Mouse (Mus musculus): ENCODE data around the gene Plpp1.

The Plpp1 gene

GRCm38 (mm10) chr13:112773991-112774675, 26.5 kb upstream of the Plpp1 start:
- no peak for DNase-seq

- no peak for DNase-seq
Observed at GRCm38 (mm10) chr13:112775856-112776255, 24.7 kb upstream of the Plpp1 start.

- no peak for DNase-seq
Observed at GRCm38 (mm10) chr13:112778407-112778806, 22.2 kb upstream of the Plpp1 start.

GRCm38 (mm10) chr13:112785305-112785704, 15.3 kb upstream of the Plpp1 start:
- no peak for DNase-seq

GRCm38 (mm10) chr13:112786142-112786541, 14.4 kb upstream of the Plpp1 start:
- no peak for DNase-seq

DNA sequence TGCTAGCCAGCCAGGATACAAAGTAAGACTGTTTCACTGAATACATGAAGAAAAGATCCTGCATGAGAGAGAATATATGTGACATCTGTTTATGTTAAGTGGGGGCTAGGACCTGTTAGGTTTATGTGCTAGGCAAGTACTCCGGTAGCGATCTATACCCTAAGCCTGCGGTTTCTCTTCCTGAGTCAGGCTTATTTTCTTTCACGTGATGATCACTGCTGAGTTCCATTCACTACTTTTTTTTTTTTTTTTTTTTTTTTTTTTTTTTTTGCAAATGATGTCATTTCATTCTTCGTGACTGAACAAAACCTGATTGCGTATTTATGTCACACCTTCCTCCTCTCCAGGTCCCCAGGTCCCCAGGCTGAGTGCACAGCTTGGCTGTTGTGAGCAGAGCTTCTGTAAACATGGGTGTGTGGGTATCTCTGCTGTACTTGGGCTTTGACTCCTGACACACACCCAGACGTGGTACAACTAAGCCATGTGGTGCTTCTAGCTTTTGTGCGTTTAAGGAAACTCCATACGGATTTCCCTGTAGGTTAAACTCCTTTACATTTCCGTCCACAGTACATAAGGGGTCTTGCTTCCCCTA, 13.6 kb upstream of the Plpp1 start:
- no peak for DNase-seq

GRCm38 (mm10) chr13:112790774-112791173, 9.8 kb upstream of the Plpp1 start:
- no peak for DNase-seq

GRCm38 (mm10) chr13:112791906-112792305, 8.7 kb upstream of the Plpp1 start:
- no peak for DNase-seq

GRCm38 (mm10) chr13:112798243-112798952, 2.2 kb upstream of the Plpp1 start:
- no peak for DNase-seq

DNA sequence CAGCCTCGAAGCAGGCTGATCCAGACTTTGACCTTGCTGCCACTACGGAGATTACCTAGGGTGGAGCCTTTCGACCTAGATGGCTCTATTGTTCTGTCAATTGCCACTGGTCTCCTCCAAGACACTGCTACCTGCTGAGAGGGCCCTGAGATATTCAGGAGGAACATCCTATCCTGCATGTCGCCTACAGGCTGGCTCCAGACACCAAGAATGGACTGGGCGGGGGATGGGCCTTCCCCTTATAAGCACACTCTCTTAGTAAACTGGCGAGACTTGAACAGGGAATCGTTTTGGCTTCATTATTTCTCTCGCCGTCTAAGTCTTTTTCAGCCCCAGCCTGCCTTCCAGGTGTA, 1.7 kb upstream of the Plpp1 start:
- no peak for DNase-seq

DNA sequence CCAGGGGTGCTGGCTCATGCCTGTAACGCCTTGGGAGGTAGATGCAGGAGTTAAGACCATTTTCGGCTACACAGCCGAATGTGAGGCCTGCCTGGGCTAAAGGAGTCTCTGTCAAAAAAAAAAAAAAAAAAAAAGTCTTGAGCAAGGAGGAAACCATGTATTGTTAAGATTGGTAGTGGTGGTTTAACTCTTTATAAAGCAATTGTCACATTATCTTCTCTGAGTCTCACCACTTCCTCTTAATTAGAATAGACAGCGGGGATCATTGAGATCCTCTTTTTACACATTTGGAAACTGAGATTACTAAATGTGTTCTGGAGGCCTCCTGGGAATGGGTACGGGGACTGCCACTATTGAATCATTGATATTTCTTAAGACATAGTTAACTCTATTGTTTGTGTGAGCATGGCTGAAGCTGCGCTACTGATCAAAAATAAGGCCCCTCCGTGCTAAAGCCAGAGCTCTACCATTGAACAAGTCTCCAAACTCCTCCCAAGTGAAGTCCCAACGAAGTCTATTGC, 811 bp upstream of the Plpp1 start:
- no peak for DNase-seq

- peak; percentile 13 for DNase-seq
Observed at GRCm38 (mm10) chr13:112801381-112802004, 901 bp downstream of the Plpp1 start.

GRCm38 (mm10) chr13:112803106-112803505, 2.5 kb downstream of the Plpp1 start:
- DNase-seq: no peak

- DNase-seq: no peak
Observed at GRCm38 (mm10) chr13:112803661-112804060, 3.1 kb downstream of the Plpp1 start.

DNA sequence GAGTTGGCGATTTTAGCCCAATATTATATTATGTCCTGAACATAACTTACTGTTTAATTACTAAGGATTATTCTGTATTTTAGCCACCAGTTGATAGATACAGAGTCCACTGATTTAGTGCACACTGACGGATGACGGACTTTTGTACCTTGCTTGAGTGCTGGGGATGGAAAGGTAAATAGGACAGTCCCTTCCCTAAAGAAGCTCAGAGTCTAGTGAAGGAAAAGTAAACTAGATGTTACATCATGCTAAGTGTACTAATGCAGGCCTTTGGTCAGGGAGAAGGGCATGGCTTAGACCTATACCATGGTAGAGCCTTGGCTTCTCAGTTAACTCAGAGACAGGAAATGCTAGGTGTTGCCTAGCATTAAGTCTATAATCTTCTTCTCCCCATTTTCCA, 4.9 kb downstream of the Plpp1 start:
- DNase-seq: no peak

GRCm38 (mm10) chr13:112807936-112808667, 7.5 kb downstream of the Plpp1 start:
- DNase-seq: no peak

DNA sequence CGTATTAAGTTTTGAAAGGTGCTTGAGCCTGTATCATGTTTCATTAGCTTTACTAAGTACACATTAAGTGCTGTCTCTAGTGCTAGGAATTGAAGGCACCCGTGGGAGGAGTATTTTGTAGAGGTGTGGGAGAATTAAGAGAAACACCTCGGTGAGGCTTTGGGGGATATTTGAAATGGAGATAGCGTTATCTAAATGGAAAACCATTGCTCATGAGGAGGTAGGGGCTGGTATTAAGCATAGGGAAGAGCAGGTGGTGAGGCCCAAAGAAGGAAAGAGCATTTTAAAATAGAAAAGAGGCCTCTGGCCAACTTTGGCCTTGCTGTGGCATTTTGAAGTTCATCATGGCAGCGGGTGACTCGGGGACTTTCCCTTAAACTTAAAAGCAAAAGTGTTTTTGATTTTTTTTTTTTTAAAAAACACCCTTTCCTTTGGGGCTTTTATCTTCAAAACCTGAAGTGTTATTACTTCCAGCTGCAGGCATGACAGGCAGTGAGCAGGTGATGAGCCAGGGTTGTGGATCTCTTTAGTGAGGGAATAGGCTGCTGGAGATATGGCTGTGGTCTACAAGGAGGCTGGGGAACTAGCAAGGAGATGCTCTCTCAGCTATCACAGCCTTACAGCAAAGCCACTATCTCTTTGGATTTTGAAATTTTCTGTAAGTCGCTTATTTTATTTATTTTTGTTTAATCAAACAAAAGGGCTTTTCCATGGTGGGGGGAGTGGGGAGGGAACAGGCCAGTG, 9.1 kb downstream of the Plpp1 start:
- DNase-seq: no peak

DNA sequence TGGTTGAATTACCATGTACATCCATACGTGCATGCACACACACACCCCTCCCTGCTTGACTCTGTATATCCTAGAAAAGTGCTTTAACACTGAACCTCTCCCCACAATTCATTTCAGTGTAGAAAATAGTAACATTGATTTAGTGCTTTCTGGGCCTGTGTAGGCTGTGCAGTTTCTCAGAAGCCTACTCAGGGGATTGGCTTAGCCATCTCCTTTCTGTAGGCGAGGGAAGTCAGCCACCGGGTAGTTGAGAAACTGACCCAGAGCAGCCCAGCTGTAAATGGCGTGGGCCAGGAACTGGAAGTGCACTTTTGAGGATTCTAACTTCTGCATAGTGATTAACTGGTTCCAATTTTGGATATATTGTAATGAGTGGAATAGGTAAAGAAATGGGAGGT, 9.7 kb downstream of the Plpp1 start:
- no peak for DNase-seq

DNA sequence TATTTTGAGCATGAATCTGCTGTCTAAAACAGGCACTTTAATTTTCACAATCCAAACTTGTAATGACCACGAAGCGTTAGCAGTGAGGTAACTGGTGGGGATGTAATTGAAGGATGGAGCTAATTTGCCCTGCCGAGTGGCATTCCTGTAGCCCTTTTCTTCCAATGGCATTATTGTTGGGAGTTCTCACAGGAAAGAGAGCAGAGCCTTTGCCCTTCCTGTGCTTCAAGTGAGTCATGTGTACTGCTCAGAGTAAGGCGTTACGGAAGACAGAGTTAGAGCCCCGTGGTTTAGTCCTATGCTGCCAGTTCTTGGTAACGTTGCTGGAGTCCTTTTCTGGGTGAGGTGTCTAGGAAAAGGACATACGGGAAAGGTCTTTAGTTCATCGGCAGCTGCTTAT, 10.2 kb downstream of the Plpp1 start:
- peak; percentile 15 for DNase-seq

GRCm38 (mm10) chr13:112811708-112812403, 11.3 kb downstream of the Plpp1 start:
- DNase-seq: no peak

DNA sequence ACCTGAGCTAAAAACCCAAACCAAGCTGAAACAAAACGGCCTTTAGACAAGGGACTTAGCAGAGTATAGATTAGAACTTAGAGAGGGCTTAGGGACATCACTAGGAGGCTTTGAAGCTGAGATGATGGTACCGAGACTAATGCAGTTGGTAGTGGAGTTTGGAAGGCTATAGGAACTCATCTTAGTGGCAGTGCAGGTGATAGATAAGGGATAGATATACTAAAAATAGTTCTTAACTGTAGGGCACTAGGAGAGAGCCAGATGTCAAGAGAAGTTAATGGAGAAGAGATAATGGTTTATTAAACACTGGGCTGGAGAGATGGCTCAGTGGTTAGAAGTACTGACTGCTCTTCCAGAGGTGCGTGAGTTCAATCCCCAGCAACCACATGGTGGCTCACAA, 15.4 kb downstream of the Plpp1 start:
- DNase-seq: no peak

DNA sequence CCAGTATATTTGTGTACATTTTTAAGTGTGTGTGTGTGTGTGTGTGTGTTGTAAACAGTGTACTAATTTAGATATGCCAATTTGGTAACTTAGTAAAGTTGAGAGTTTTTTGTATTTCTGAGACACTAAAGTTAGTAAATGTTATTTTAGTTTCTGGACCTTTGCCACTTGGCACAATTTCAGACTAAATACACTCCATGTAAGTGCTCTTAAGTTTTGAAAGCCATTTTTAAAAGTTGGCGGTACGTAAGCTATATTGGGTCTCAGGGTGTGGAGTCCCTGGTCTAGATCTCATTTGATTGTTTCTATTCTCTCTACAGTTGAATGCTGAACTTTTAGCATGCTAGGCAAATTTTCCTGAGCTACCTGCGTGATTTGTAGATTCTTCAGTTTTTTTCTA, 17.5 kb downstream of the Plpp1 start:
- no peak for DNase-seq

All from kidney, adult 11 months (tissue).